Mouse (Mus musculus): ENCODE results near the gene Arl4d.
"Not testable (repeated sequence)": the region's sequence is repeated elsewhere in the genome, so short reads cannot be mapped to it uniquely, and the experiment has no call there.

Arl4d gene

GRCm38 (mm10) chr11:101645411-101646282, 19.7 kb upstream of the Arl4d start:
- peak; percentile 74 for DNase-seq (ENCODE audit: low read depth, low spot score)

- not testable (repeated sequence) for DNase-seq (ENCODE audit: low read depth, low spot score)
Observed at GRCm38 (mm10) chr11:101646283-101646794, 19.0 kb upstream of the Arl4d start.

GRCm38 (mm10) chr11:101647093-101647492, 18.2 kb upstream of the Arl4d start:
- DNase-seq (ENCODE audit: low read depth, low spot score) = not testable (repeated sequence)

DNA sequence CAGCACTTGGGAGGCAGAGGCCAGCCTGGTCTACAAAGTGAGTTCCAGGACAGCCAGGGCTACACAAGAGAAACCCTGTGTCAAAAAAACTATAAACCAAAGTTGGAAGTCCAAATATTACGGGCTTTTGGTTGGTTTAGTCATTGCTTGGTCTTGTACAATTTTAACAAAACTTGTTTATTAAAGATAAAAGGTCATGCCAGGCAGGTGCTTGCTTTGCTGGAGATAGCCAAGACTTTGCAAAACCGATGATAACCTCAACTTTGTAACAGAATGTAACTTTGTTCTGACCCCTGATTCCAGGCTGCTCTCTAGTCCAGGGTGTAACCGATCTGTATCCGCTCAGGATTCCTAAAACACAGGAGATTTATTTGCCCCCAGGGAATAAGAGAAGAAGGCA, 9.0 kb upstream of the Arl4d start:
- DNase-seq (ENCODE audit: low read depth, low spot score) = no peak

GRCm38 (mm10) chr11:101657528-101657885, 7.8 kb upstream of the Arl4d start:
- DNase-seq (ENCODE audit: low read depth, low spot score) = no peak

GRCm38 (mm10) chr11:101657886-101658750, 7.2 kb upstream of the Arl4d start:
- DNase-seq (ENCODE audit: low read depth, low spot score) = peak; percentile 83

- peak; percentile 81 for DNase-seq (ENCODE audit: low read depth, low spot score)
Observed at GRCm38 (mm10) chr11:101658751-101659558, 6.4 kb upstream of the Arl4d start.

DNA sequence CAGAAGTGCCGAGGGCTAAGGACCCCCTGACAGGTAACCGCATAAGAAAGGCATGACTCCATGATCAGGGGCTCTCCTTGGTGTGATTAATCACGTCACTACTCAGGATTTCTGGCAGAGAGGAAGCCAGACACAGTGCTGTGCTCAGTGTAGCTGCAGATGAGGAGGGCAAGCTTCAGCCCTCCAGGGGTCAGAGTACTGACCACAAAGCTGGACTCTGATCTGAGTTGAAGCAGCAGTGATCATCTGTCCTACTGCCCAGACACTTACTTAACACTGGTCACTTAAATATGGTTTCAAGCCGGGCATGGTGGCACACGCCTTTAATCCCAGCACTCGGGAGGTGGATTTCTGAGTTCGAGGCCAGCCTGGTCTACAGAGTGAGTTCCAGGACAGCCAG, 4.2 kb upstream of the Arl4d start:
- no peak for DNase-seq (ENCODE audit: low read depth, low spot score)

DNA sequence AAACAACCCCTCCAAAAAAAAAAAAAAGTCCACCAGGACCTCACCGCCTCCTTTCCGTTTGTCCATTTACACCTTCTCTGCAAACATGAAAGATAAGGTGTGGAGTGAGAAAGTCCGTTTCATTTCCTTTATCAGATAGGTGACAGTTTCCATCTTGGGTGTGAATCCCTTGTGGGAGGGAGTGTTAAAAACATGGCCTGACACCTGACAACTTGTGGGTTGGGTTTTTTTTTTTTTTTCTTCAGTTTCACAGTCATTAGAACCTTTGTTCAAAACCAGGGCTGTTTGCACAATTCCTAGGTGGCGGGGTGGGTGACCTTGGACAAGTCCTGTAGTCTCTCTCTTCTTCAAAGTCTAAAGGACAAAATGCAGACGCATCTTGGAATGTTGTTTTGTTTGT, 3.6 kb upstream of the Arl4d start:
- DNase-seq (ENCODE audit: low read depth, low spot score) = no peak

DNA sequence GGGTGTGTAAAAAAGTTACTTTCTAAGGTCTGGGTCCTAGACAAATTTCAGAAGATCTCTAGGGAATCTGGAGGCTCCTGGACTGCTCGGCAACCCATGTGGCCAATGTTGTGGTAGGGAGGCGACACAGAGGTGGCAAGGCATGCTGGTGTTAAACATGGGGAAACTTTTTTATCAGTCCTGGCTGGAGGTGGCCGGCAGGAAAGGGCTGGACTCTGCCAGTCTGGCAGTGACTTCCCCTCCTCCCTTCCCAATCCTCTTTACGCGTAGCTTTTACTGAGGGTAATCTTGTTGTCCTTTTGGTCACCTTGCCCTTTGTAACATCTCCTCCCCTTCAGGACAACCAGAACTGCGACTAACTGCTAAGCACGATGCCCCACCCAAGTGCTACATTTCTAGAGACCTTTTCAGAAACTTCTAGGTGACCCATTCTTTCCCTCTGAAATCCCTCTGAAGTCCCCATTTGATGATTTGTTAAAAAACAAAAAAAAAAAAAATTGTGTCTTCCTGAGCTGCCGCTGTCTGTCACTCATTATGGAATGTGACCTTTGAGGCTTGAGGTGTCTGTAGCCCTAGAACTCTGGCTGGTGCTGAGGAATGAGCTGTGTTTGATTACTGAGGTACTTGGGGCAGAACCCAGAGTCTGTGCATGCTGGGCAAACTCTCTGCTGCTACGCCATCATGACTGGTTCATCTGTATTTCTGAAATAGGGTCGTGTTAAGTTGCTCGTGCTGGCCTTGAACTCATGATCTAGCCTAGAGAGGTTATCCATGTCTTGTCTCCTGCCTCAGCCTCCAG, 1.9 kb upstream of the Arl4d start:
- DNase-seq (ENCODE audit: low read depth, low spot score) = no peak

GRCm38 (mm10) chr11:101665636-101665992, 273 bp downstream of the Arl4d start:
- no peak for DNase-seq (ENCODE audit: low read depth, low spot score)

- no peak for DNase-seq (ENCODE audit: low read depth, low spot score)
Observed at GRCm38 (mm10) chr11:101666626-101667345, 1.4 kb downstream of the Arl4d start.

GRCm38 (mm10) chr11:101667871-101668532, 2.7 kb downstream of the Arl4d start:
- DNase-seq (ENCODE audit: low read depth, low spot score) = no peak

DNA sequence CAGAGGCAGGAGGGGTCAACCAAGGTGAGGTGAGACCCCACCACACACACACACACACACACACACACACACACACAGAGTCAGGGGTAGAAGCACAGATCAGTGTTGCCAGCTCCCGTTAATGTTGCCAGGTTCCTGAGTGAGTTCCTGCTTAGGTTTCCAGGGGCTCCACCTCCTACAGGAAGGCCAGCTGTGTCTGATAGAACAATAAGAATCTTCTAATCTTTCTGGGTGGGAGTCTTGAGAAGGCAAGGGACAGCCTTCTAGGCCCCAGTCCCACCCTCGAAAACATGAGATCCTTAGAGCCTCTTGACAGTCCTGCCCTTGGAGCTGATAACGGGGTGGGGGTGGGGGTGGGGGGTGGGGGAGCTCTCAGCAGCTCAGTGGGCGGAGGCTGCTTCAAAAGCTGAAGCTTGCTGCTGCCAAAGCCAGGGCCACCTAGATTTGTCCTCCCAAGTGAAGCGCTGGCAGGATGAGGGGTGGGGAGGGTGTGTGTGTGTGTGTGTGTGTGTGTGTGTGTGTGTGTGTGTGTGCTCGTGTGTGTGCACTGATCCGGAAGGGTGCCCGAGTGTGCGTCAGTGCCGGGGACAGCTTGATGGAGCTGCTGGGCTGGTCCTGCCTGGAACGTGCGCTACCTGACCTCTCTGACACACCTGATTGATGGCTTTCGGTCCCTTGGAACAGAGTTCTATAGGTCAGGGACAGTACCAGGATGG, 3.4 kb downstream of the Arl4d start:
- no peak for DNase-seq (ENCODE audit: low read depth, low spot score)

- DNase-seq (ENCODE audit: low read depth, low spot score) = no peak
Observed at GRCm38 (mm10) chr11:101670334-101670733, 5.0 kb downstream of the Arl4d start.

GRCm38 (mm10) chr11:101671255-101671654, 5.9 kb downstream of the Arl4d start:
- no peak for DNase-seq (ENCODE audit: low read depth, low spot score)

GRCm38 (mm10) chr11:101673010-101673642, 7.8 kb downstream of the Arl4d start:
- no peak for DNase-seq (ENCODE audit: low read depth, low spot score)

- DNase-seq (ENCODE audit: low read depth, low spot score) = no peak
Observed at GRCm38 (mm10) chr11:101674106-101674505, 8.8 kb downstream of the Arl4d start.
